Mouse (Mus musculus) stomach, postnatal 0 days (tissue): ENCODE measurements around the gene Tgfb1i1. TPM values are rescaled to one million over a fixed set of nuclear protein-coding genes. Genes with fewer than 3 reads are reported as not detected.

Experiments
- ATAC-seq: fragments of 200-750 bp; cut with Nextera tagmentation; 2 replicates; pipeline ENCODE4 v1.8.0; 2017; ENCODE audit not compliant: low FRiP score, low TSS enrichment
- DNase-seq: peaks from one replicate; pipeline ENCODE4 v3.0.0-alpha.2; 2016; ENCODE audit warnings: low spot score
- H3K27ac ChIP-seq: fragments of 300-500 bp; sonication (generic); replicated peaks from 2 replicates; pipeline ENCODE4 v1.5.1; 2014; ENCODE audit warnings: mild to moderate bottlenecking, control low read depth
- H3K27me3 ChIP-seq: fragments of 300-500 bp; sonication (generic); 2 replicates; pipeline ENCODE4 v1.6.1; 2014; ENCODE audit warnings: low read length; ENCODE audit not compliant: control insufficient read depth, insufficient read depth
- H3K36me3 ChIP-seq: fragments of 300-500 bp; sonication (generic); 2 replicates; pipeline ENCODE4 v1.6.1; 2014; ENCODE audit warnings: low read length, mixed read lengths; ENCODE audit not compliant: control insufficient read depth, insufficient read depth
- H3K4me1 ChIP-seq: fragments of 300-500 bp; sonication (generic); replicated peaks from 2 replicates; pipeline ENCODE4 v1.6.1; 2014; ENCODE audit warnings: antibody characterized with exemption; ENCODE audit not compliant: control insufficient read depth, insufficient read depth
- H3K4me2 ChIP-seq: fragments of 300-500 bp; sonication (generic); replicated peaks from 2 replicates; pipeline ENCODE4 v1.6.1; 2014; ENCODE audit warnings: low read depth, mild to moderate bottlenecking, control low read depth, moderate library complexity
- H3K4me3 ChIP-seq: fragments of 300-500 bp; sonication (generic); 2 replicates; pipeline ENCODE4 v1.5.1; 2014; ENCODE audit warnings: low read depth, low read length, control low read depth
- H3K9ac ChIP-seq: fragments of 300-500 bp; sonication (generic); 2 replicates; pipeline ENCODE4 v1.6.1; 2014; ENCODE audit warnings: mild to moderate bottlenecking, low read length, control low read depth, mixed read lengths
- H3K9me3 ChIP-seq: fragments of 300-500 bp; sonication (generic); 2 replicates; pipeline ENCODE4 v1.6.1; 2016; ENCODE audit warnings: low read length; ENCODE audit not compliant: control insufficient read depth
- CTCF ChIP-seq: IDR thresholded peaks from 2 replicates; pipeline ENCODE4 v1.5.1; 2016; ENCODE audit warnings: antibody characterized with exemption, low read depth, mild to moderate bottlenecking, moderate library complexity
- EP300 ChIP-seq: optimal IDR thresholded peaks from 2 replicates; pipeline ENCODE3; 2016; ENCODE audit warnings: antibody characterized with exemption
- WGBS: fragments of 180-500 bp; shearing (Covaris S2); extraction: QIAGEN DNeasy Blood & Tissue Kit; methylation state at CpG from one replicate; pipeline ENCODE4 v1.1.7; 2014; 5-methylcytosine and 5-hydroxymethylcytosine counted together
- polyA plus RNA-seq: library from polyadenylated mRNA; unstranded; fragments of >200 nt; fragmentation: Nextera tagmentation; extraction: Ambion mirVana; gene quantifications from 2 replicates; pipeline ENCODE4 v1.2.1, GENCODE M21; 2015

Gene Tgfb1i1
- polyA plus RNA-seq, 1 experiment from 2014 or later, result 167 TPM

- no peaks in the 10 kb centered on the region for H3K4me1 ChIP-seq
- H3K27me3 ChIP-seq, result no peaks in the 10 kb centered on the region
- no peaks in the 10 kb centered on the region for H3K9me3 ChIP-seq
- H3K36me3 ChIP-seq, result no peaks in the 10 kb centered on the region
- DNase-seq, result peak; percentile 55
- H3K4me2 ChIP-seq, result no peak overlapping the region
- no peak overlapping the region for H3K4me3 ChIP-seq
- 6% methylated on average over 4 of the region's 4 CpGs for WGBS
- no peak overlapping the region for H3K27ac ChIP-seq
- no peak overlapping the region for H3K9ac ChIP-seq
- ATAC-seq, result peak; percentile 54; the same call in 1 of the 2 replicates
- peak; percentile 98 for TF ChIP-seq CTCF
- TF ChIP-seq EP300, result no peak
Measured at GRCm38 (mm10) chr7:128208187-128208586, 38.4 kb upstream of the Tgfb1i1 start.

GRCm38 (mm10) chr7:128209826-128210225, 36.8 kb upstream of the Tgfb1i1 start:
- 34% methylated on average over 3 of the region's 3 CpGs for WGBS
- H3K4me2 ChIP-seq, result no peak overlapping the region
- TF ChIP-seq EP300, result no peak
- no peak for TF ChIP-seq CTCF

GRCm38 (mm10) chr7:128219952-128220351, 26.7 kb upstream of the Tgfb1i1 start:
- Histone ChIP-seq H3K4me3 (no peak overlapping the region), H3K27ac (no peak overlapping the region), H3K4me2 (no peak overlapping the region), H3K36me3 (no peaks in the 10 kb centered on the region), H3K9me3 (no peaks in the 10 kb centered on the region), H3K9ac (no peak overlapping the region), H3K27me3 (no peaks in the 10 kb centered on the region), H3K4me1 (no peaks in the 10 kb centered on the region)
- 69% methylated on average over 4 of the region's 4 CpGs for WGBS
- no peak for ATAC-seq
- TF ChIP-seq CTCF (no peak), EP300 (no peak)
- DNase-seq, result no peak

More at GRCm38 (mm10) chr7:128209826-128210225, 36.8 kb upstream of the Tgfb1i1 start:
- Histone ChIP-seq H3K36me3 (no peaks in the 10 kb centered on the region), H3K4me3 (no peak overlapping the region), H3K4me1 (no peaks in the 10 kb centered on the region), H3K27me3 (no peaks in the 10 kb centered on the region), H3K9ac (no peak overlapping the region), H3K27ac (no peak overlapping the region), H3K9me3 (no peaks in the 10 kb centered on the region)
- ATAC-seq (no peak), DNase-seq (no peak)

- no peak overlapping the region for H3K4me3 ChIP-seq
- H3K4me2 ChIP-seq, result no peak overlapping the region
- ATAC-seq (no peak), DNase-seq (no peak)
- WGBS, result 71% methylated on average over 3 of the region's 3 CpGs
- no peak for TF ChIP-seq EP300
- no peak for TF ChIP-seq CTCF
- H3K4me1 ChIP-seq, result no peaks in the 10 kb centered on the region
- no peak overlapping the region for H3K27ac ChIP-seq
- H3K9me3 ChIP-seq, result no peaks in the 10 kb centered on the region
- H3K9ac ChIP-seq, result no peak overlapping the region
- H3K27me3 ChIP-seq, result no peaks in the 10 kb centered on the region
- no peaks in the 10 kb centered on the region for H3K36me3 ChIP-seq
Measured at GRCm38 (mm10) chr7:128220936-128221335, 25.7 kb upstream of the Tgfb1i1 start.

- H3K4me1 ChIP-seq, result no peaks in the 10 kb centered on the region
- H3K9ac ChIP-seq, result no peak overlapping the region
- H3K27ac ChIP-seq, result no peak overlapping the region
- H3K36me3 ChIP-seq, result 0 out of 2 replicates have a peak, but pooled peaks cover 2% of the 10 kb centered on the region
- WGBS, result 43% methylated on average over 8 of the region's 8 CpGs
- no peak overlapping the region for H3K4me3 ChIP-seq
- DNase-seq (no peak), ATAC-seq (no peak)
- H3K4me2 ChIP-seq, result no peak overlapping the region
- H3K9me3 ChIP-seq, result no peaks in the 10 kb centered on the region
- no peaks in the 10 kb centered on the region for H3K27me3 ChIP-seq
- TF ChIP-seq CTCF (no peak), EP300 (no peak)
Measured at GRCm38 (mm10) chr7:128231741-128232140, 14.9 kb upstream of the Tgfb1i1 start.

GRCm38 (mm10) chr7:128234796-128235195, 11.8 kb upstream of the Tgfb1i1 start:
- ATAC-seq (no peak), DNase-seq (no peak)
- H3K4me1 ChIP-seq, result no peaks in the 10 kb centered on the region; the same call in 1 of the 2 replicates
- WGBS, result 79% methylated on average over 2 of the region's 2 CpGs
- H3K27ac ChIP-seq, result no peak overlapping the region
- no peak overlapping the region for H3K4me2 ChIP-seq
- no peak overlapping the region for H3K4me3 ChIP-seq
- peaks cover 3% of the 10 kb centered on the region; the same call in 1 of the 2 replicates for H3K36me3 ChIP-seq
- no peaks in the 10 kb centered on the region for H3K27me3 ChIP-seq
- no peak overlapping the region for H3K9ac ChIP-seq
- H3K9me3 ChIP-seq, result no peaks in the 10 kb centered on the region
- TF ChIP-seq EP300 (no peak), CTCF (no peak)
